Mouse (Mus musculus) right cerebral cortex, adult 18-20 months (tissue): Measurements from ENCODE around the gene Dnajc17.
A peak's percentile ranks its signal among the peaks of the same experiment; 100 is the strongest.

Experiments
- DNase-seq: peaks from one replicate; pipeline ENCODE4 v3.0.0; 2022; ENCODE audit warnings: mixed read lengths

Dnajc17 gene

GRCm38 (mm10) chr2:119157836-119158235 lies 50.8 kb downstream of the Dnajc17 start:
- no peak for DNase-seq

- peak; percentile 96 for DNase-seq
These were observed 51.7 kb downstream of the Dnajc17 start, which contains the start of gene Rmdn3 for GRCm38 (mm10) chr2:119156681-119157572. Rmdn3 (minus strand) TSS chr2:119157034.

GRCm38 (mm10) chr2:119156081-119156680 lies 52.4 kb downstream of the Dnajc17 start:
- no peak for DNase-seq

GRCm38 (mm10) chr2:119155388-119155787 lies 53.2 kb downstream of the Dnajc17 start:
- no peak for DNase-seq

- DNase-seq: no peak
These were observed 53.9 kb downstream of the Dnajc17 start for GRCm38 (mm10) chr2:119154683-119155082.

- no peak for DNase-seq
These were observed 56.3 kb downstream of the Dnajc17 start for GRCm38 (mm10) chr2:119152255-119152654.

GRCm38 (mm10) chr2:119147775-119148174 lies 60.8 kb downstream of the Dnajc17 start:
- DNase-seq: peak; percentile 66

GRCm38 (mm10) chr2:119147160-119147678 lies 61.4 kb downstream of the Dnajc17 start:
- peak; percentile 22 for DNase-seq

- no peak for DNase-seq
These were observed 62.2 kb downstream of the Dnajc17 start for GRCm38 (mm10) chr2:119146435-119146834.

- DNase-seq: no peak
These were observed 63.4 kb downstream of the Dnajc17 start for GRCm38 (mm10) chr2:119145199-119145598.

- DNase-seq: no peak
These were observed 72.2 kb downstream of the Dnajc17 start for GRCm38 (mm10) chr2:119136346-119136898.
